Mouse (Mus musculus) embryonic facial prominence, embryonic 14.5 days (tissue): ENCODE measurements around the gene Rexo1. TPM values are rescaled to one million over a fixed set of nuclear protein-coding genes. Genes with fewer than 3 reads are reported as not detected.
A peak's percentile ranks its signal among the peaks of the same experiment; 100 is the strongest.

Experiments
- ATAC-seq: fragments of 200-750 bp; cut with Nextera tagmentation; 2 replicates; pipeline ENCODE4 v1.8.0; 2017; ENCODE audit warnings: low read depth, moderate number of reproducible peaks, moderate TSS enrichment
- DNase-seq: peaks from one replicate; pipeline ENCODE4 v3.0.0-alpha.2; 2015; ENCODE audit warnings: low spot score
- H3K27ac ChIP-seq: fragments of 300-500 bp; sonication (generic); replicated peaks from 2 replicates; pipeline ENCODE4 v1.5.1; 2014; ENCODE audit warnings: low read depth, mild to moderate bottlenecking, low read length, moderate library complexity
- H3K27me3 ChIP-seq: fragments of 300-500 bp; sonication (generic); replicated peaks from 2 replicates; pipeline ENCODE4 v1.6.1; 2014; ENCODE audit warnings: low read length; ENCODE audit not compliant: control insufficient read depth, insufficient read depth
- H3K36me3 ChIP-seq: fragments of 300-500 bp; sonication (generic); 2 replicates; pipeline ENCODE4 v1.6.1; 2014; ENCODE audit warnings: low read length, mixed read lengths; ENCODE audit not compliant: control insufficient read depth, insufficient read depth
- H3K4me1 ChIP-seq: fragments of 300-500 bp; sonication (generic); 2 replicates; pipeline ENCODE4 v1.6.1; 2014; ENCODE audit warnings: antibody characterized with exemption, low read length; ENCODE audit not compliant: control insufficient read depth, insufficient read depth
- H3K4me2 ChIP-seq: fragments of 300-500 bp; sonication (generic); 2 replicates; pipeline ENCODE4 v1.6.1; 2014; ENCODE audit warnings: low read depth, mild to moderate bottlenecking, low read length, moderate library complexity, mixed read lengths
- H3K4me3 ChIP-seq: fragments of 300-500 bp; sonication (generic); 2 replicates; pipeline ENCODE4 v1.5.1; 2014; ENCODE audit warnings: low read depth, mild to moderate bottlenecking, low read length
- H3K9ac ChIP-seq: fragments of 300-500 bp; sonication (generic); 2 replicates; pipeline ENCODE4 v1.6.1; 2014; ENCODE audit warnings: low read depth, mild to moderate bottlenecking, low read length, moderate library complexity, mixed read lengths
- H3K9me3 ChIP-seq: fragments of 300-500 bp; sonication (generic); 2 replicates; pipeline ENCODE4 v1.6.1; 2016; ENCODE audit warnings: low read length; ENCODE audit not compliant: control insufficient read depth
- WGBS: fragments of 180-500 bp; shearing (Covaris S2); extraction: QIAGEN DNeasy Blood & Tissue Kit; methylation state at CpG from one replicate; pipeline ENCODE4 v1.1.7; 2014; 5-methylcytosine and 5-hydroxymethylcytosine counted together
- polyA plus RNA-seq: library from polyadenylated mRNA; unstranded; fragments of >200 nt; fragmentation: Nextera tagmentation; extraction: Ambion mirVana; gene quantifications from 2 replicates; pipeline ENCODE4 v1.2.1, GENCODE M21; 2014

Gene Rexo1
- polyA plus RNA-seq, 1 experiment from 2014 or later: 22.6 TPM

- Histone ChIP-seq H3K27ac (peak within 1 kb of the TSS; percentile 91), H3K4me3 (peak within 1 kb of the TSS; percentile 88), H3K9me3 (no peaks in the 10 kb centered on the region), H3K27me3 (no peaks in the 10 kb centered on the region), H3K36me3 (peaks cover 4% of the 10 kb centered on the region; the same call in 1 of the 2 replicates), H3K4me2 (peak within 1 kb of the TSS; percentile 94), H3K9ac (peak within 1 kb of the TSS; percentile 76), H3K4me1 (peaks cover 28% of the 10 kb centered on the region)
- DNase-seq (peak; percentile 96), ATAC-seq (peak; percentile 79)
- WGBS: 0% methylated on average over 34 of the region's 97 CpGs
Measured at GRCm38 (mm10) chr10:80577195-80578130, 16.1 kb upstream of the Rexo1 start, which contains the start of gene Klf16. Gene Klf16 (minus strand): TSS chr10:80577321.

GRCm38 (mm10) chr10:80576351-80577194 is 15.2 kb upstream of the Rexo1 start:
- 2% methylated on average over 49 of the region's 96 CpGs for WGBS
- H3K4me2 ChIP-seq: peak overlapping the region; percentile 94
- peak overlapping the region; percentile 91 for H3K27ac ChIP-seq
- peak overlapping the region; percentile 76 for H3K9ac ChIP-seq
- ATAC-seq: 0 out of 2 replicates have a peak, but pooled peaks have one; percentile 1
- peaks cover 29% of the 10 kb centered on the region for H3K4me1 ChIP-seq
- DNase-seq: peak; percentile 61
- H3K9me3 ChIP-seq: no peaks in the 10 kb centered on the region
- H3K4me3 ChIP-seq: peak overlapping the region; percentile 88
- no peaks in the 10 kb centered on the region for H3K36me3 ChIP-seq
- no peaks in the 10 kb centered on the region for H3K27me3 ChIP-seq

- Histone ChIP-seq H3K36me3 (no peaks in the 10 kb centered on the region), H3K4me2 (peak overlapping the region; percentile 94), H3K4me1 (peaks cover 36% of the 10 kb centered on the region)
Measured at GRCm38 (mm10) chr10:80575925-80576324, 14.6 kb upstream of the Rexo1 start.

GRCm38 (mm10) chr10:80574896-80575295 is 13.5 kb upstream of the Rexo1 start:
- ATAC-seq: no peak
- H3K27me3 ChIP-seq: no peaks in the 10 kb centered on the region
- H3K4me1 ChIP-seq: peaks cover 41% of the 10 kb centered on the region
- 68% methylated on average over 3 of the region's 3 CpGs for WGBS
- H3K9me3 ChIP-seq: no peaks in the 10 kb centered on the region
- H3K4me3 ChIP-seq: no peak overlapping the region
- H3K36me3 ChIP-seq: no peaks in the 10 kb centered on the region
- no peak for DNase-seq
- H3K9ac ChIP-seq: peak overlapping the region; percentile 76; the same call in 1 of the 2 replicates
- H3K27ac ChIP-seq: no peak overlapping the region
- peak overlapping the region; percentile 94 for H3K4me2 ChIP-seq

More at GRCm38 (mm10) chr10:80575925-80576324, 14.6 kb upstream of the Rexo1 start:
- ATAC-seq: no peak
- no peak for DNase-seq
- H3K9me3 ChIP-seq: no peaks in the 10 kb centered on the region
- peak overlapping the region; percentile 88 for H3K4me3 ChIP-seq
- no peak overlapping the region for H3K27ac ChIP-seq
- 16% methylated on average over 17 of the region's 17 CpGs for WGBS
- peak overlapping the region; percentile 76 for H3K9ac ChIP-seq
- H3K27me3 ChIP-seq: no peaks in the 10 kb centered on the region

- Histone ChIP-seq H3K4me2 (no peak overlapping the region; the same call in 1 of the 2 replicates), H3K9ac (0 out of 2 replicates have a peak overlapping the region, but pooled peaks have one; percentile 25), H3K27me3 (no peaks in the 10 kb centered on the region), H3K27ac (no peak overlapping the region), H3K4me1 (peaks cover 40% of the 10 kb centered on the region), H3K9me3 (no peaks in the 10 kb centered on the region), H3K36me3 (no peaks in the 10 kb centered on the region), H3K4me3 (no peak overlapping the region; the same call in 1 of the 2 replicates)
- ATAC-seq (no peak), DNase-seq (no peak)
- 56% methylated on average over 9 of the region's 9 CpGs for WGBS
Measured at GRCm38 (mm10) chr10:80573944-80574343, 12.6 kb upstream of the Rexo1 start.

GRCm38 (mm10) chr10:80572477-80572876 is 11.1 kb upstream of the Rexo1 start:
- no peak overlapping the region for H3K27ac ChIP-seq
- no peaks in the 10 kb centered on the region for H3K9me3 ChIP-seq
- no peak overlapping the region for H3K4me3 ChIP-seq
- no peaks in the 10 kb centered on the region for H3K27me3 ChIP-seq
- WGBS: 94% methylated on average over 2 of the region's 2 CpGs
- no peak for ATAC-seq
- no peak overlapping the region; the same call in 1 of the 2 replicates for H3K9ac ChIP-seq
- H3K4me1 ChIP-seq: peaks cover 36% of the 10 kb centered on the region
- peaks cover 13% of the 10 kb centered on the region for H3K36me3 ChIP-seq
- DNase-seq: no peak
- H3K4me2 ChIP-seq: no peak overlapping the region

GRCm38 (mm10) chr10:80570871-80571836 is 9.8 kb upstream of the Rexo1 start:
- H3K27me3 ChIP-seq: no peaks in the 10 kb centered on the region
- H3K36me3 ChIP-seq: peaks cover 16% of the 10 kb centered on the region
- H3K9ac ChIP-seq: peak overlapping the region; percentile 43; the same call in 1 of the 2 replicates
- ATAC-seq (peak; percentile 6; the same call in 1 of the 2 replicates), DNase-seq (peak; percentile 48)
- peak overlapping the region; percentile 16 for H3K4me3 ChIP-seq
- WGBS: 16% methylated on average over 30 of the region's 30 CpGs
- peaks cover 36% of the 10 kb centered on the region for H3K4me1 ChIP-seq
- H3K9me3 ChIP-seq: no peaks in the 10 kb centered on the region
- peak overlapping the region; percentile 46 for H3K4me2 ChIP-seq
- peak overlapping the region; percentile 33; the same call in 1 of the 2 replicates for H3K27ac ChIP-seq
